Mouse (Mus musculus) right cerebral cortex, postnatal 10 days (tissue): ENCODE data around the gene Epha4.

ENCODE experiments used
- DNase-seq, 2 experiments: peaks; one replicate each; pipeline ENCODE4 v3.0.0; 2021; ENCODE audit warnings: low spot score in 2 of 2

The Epha4 gene

DNA sequence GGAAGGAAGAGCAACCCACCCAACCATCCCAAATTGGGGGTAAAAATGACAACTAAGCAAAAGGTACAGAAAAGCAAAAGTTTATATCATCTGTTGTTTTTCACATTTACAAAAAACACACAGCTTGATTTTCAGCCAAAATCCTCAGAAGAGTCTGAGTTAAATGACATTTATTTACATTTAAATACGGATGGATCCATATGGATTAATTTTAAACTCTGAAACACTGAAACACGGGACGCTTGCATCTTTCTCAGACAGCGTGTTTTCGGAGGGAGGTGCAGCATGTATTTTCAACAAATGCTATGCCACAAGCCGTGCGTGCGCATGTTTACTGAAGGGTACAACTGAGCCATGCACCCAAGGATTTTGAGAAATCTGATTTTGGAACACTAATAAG, 105.4 kb downstream of the Epha4 start:
- no peak for DNase-seq

DNA sequence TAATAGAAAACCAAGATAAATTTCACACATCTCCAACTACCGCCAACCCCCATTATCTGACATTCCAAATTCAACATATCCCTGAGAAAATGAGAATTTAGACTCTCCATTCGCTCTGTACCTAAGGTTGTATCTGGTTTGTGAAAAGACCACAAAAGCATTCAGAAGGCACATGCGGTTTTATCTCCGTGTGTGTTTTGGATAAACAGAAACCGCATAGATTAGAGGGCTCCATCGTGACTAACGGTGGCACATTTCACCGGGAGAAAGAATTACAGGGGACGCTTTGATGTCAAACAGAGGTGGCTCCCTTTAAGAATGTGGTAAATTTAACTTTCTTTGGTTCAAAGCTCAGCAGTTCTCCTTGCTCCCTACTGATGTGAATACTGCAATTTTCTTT, 107.5 kb downstream of the Epha4 start:
- DNase-seq: no peak

DNA sequence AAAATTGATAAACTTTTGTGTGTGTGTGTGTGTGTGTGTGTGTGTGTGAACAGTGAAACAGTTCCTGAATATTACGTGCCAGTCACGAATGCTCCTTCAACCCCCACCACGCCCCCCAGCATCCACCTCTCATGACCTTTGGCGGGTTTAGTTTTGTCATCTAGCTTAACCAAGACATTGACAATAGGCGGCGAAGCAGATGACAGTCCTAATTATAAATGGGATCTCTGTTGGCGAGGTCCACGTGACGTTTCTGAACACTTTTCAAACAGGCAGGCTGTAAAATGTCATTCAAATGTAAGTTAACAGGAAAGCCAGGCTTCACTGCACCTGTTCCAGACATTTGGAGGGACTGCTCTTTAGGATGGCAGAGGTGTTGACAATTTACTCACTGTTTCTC, 108.3 kb downstream of the Epha4 start:
- DNase-seq: peak in 1 of 2 experiments; percentile 42

DNA sequence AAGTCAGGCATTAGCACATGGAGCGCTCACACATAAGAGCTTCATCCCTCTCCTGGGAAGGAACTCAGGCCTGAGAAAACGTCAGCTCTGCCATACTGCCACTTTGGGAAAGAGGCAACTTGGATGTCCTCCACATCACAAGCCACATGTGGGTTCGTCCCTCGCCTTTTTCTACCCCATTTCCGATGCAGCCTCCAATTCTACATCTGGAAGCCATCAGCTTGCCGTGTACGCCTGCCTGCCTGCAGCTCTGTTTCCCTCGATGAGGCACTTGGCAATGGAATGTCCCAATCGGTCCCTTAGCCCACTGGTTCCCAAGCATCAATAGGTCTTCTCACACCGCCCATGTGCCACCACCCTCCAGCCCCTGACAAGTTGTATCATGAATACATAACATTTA, 110.4 kb downstream of the Epha4 start:
- DNase-seq: no peak

DNA sequence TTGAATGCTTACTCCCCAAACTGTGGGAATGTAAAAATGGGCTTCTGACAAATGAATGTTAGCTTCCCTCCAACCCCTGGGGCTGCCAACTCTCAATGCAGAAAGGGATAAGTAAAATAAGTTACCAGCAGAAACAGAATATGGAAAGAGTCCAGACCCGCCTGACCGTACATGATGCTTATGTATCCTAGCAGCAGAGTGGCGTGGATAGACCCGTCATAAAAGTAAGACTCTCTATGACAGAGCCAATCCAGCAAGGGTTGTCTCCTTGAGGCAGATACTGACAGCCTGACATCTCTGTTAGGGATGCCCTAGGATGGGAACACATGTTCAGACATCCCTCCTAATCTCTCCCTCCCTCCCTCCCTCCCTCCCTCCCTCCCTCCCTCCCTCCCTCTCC, 111.9 kb downstream of the Epha4 start:
- DNase-seq: peak in 1 of 2 experiments; percentile 44

DNA sequence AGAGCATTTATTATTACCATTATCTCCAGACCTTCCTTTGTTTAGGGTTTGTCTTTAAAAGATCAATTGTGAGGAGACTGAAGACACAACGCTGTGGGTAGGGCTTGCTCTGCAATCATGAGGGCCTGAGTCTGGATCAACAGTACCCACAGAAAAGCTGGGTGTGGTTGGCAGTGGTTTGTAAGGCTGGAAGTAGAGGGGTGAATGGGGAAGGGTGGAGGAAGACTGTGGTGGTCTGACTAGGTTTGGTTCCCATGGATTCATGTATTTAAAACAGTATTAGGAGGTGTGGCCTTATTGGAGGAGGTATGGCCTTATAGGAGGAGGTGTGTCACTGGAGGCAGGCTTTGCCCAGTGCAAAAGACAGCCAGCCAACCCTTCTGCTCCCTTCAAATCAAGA, 113.4 kb downstream of the Epha4 start:
- no peak for DNase-seq

DNA sequence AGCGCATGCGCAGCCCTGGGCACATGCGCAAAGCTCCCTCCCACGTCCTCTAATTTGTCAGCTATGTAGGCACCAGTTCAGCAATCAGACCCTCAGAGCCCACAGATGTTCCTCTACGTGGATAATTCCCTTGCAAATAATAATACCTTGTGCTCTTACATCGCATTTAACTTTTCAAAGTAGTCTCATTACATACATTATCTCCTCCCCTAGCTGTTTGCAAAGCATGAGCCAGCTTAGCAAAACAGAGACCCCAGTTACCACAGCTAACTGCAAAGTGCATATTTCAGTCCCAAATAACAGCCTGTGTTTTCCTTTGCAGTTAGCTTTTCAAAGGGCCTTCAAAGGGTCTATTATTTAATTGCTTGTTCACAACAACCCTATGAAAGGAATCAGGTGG, 123.3 kb downstream of the Epha4 start:
- no peak for DNase-seq

DNA sequence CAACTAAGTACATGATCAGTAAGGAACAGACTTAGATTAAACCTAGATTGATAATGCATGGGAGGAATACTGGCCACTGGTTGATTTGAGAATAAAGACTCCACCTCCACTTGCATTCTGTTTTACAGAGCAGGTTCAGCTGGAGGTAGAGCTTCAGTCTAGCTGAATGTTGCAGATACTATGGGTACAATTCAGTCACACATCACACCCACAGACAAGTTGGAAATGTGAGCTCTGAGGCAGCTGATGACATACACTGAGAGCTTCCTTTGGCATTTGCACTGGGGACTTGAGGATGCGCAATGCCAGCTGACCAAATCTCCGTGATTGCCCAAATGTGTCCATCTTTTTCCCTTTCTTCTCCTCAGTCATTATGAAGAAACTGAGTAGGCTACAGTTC, 125.8 kb downstream of the Epha4 start:
- DNase-seq: no peak

DNA sequence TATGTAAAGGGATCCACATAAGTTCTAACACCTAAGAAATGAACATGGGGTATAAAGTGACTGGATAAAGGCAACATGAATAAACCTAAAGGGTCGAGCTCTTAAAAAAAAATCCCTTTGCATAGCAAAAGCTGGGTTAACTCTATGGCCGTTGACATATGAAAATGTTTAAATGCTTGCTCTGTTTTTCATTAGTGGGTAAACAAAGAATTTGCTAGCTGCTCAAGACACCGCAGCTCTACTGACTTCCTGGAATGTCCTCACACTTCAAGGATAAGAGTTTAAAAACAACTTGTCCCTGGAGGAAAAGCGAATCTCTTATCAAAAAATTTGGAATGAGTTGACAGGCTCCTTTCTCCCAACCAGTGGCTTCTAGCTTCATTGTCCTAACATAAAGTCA, 126.3 kb downstream of the Epha4 start:
- DNase-seq: no peak

DNA sequence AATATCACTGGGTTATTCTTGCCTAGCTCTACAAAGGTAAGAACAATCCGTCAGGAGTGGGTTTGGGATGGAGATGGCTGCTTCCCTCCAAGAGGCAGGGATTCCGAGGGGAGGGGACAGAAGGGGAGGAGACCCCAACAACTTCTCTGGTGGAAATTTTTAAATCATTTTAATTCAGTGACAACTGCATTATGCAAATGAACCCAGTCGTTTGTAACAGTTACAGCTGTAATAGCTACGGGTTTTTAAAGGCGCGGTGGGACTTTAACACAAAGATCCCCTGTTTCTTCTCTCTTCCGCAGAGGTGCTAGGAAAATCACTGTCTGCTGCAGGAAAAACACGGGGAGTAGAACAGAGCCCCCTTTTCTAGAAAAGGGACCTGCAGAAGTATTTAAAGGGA, 129.3 kb downstream of the Epha4 start:
- DNase-seq: no peak

DNA sequence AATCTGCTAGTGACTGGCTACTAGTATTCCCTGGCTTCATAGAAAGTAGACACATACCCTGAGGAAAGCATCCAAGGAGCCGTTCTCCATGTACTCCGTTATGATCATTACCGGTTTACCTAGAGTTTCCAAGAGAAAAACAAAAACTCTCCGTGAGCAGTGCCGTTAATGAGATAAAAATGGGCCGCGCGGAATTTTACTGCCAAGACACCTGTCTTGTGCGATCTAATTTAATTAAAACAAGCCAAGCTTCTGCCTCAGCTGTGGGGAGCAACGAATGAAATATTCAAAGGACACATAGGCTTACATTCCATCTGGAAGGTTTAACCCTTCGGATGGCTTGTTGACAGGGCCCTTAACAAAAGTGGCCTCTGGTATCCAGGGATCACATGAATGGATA, 131.4 kb downstream of the Epha4 start:
- no peak for DNase-seq

DNA sequence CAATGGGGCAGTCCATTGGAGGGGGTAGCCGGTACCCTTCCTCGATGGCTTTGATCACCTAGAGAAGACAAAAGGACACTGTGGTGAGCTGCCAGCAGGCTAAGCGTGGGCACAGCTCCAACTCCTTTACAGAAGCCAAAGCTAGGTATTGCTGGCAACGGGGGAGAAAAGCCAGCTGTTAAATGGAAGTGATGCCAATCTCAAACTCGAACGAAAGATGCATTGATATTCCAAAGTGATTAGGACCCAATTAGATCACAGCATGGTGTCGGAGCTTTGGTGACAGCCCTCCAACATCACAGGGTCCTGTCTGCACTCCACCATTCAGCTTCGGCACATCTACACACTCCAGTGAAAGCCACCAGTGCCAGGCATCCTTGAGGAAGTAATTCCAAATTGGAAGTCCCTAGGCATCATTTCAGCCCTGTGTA, 137.3 kb downstream of the Epha4 start:
- no peak for DNase-seq

DNA sequence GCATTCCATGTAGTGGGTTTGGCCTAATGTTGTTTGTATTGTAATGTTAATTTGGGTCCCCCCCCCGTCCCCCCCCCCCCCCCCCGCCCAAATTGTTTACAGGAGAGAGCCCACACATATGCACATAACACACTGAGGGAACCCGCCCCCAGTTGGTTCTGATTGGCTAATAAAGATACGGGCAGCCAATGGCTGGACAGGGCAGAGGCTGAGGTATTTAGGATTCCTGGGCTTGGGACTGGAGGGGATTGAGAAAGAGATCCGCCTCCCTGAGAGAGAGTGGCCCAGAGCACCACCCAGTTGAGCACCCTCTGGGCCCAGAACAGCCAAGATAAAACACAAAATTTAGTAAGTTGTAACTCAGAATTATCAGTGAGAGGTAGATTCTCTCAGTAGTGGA, 140.8 kb downstream of the Epha4 start:
- no peak for DNase-seq

DNA sequence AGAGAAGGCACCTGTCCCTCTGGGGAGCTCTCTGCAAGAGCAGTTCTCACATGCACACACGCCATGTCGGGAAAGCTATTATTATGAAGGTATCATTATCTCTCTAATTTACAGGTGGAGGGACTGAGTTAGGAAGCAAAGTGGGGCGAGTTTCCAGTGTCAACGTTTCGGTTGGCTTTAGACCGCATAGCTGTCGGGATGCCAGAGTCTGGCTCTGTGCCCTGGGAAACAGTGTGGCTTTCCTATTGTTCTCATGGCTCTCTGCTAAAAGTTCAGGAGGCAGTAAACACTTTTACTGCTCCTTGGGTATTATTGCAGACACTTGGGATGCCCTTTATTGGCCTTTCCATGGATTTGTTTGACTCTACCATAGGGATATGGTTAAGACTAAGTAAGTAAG, 144.0 kb downstream of the Epha4 start:
- no peak for DNase-seq

DNA sequence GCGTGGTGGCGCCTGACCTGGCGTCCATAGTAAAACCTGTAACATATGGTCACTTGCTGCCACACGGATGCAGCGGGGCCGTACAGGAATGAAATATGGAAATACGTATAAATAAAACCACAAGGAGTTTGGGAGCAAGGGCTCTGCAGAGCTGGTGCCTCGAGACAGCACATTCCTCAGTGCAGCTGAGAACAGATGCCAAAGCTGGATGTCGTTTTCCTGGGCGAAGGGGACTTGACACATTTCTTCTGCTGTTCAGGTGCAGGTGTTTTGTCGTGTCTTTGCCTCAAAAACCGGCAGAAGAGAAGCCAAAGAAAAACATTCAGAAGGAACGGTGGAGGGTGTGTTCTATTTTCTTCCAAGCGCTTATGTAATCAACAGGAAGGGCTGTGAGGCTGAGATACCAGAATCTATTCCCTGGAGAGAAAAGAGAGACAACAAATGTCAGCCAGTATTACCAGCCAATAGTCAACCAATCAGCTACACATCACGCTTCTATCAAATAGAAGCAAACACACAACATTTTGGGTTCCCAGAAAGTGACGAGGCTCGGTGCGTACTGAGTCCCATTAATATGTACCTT, 145.5 kb downstream of the Epha4 start:
- DNase-seq: no peak

DNA sequence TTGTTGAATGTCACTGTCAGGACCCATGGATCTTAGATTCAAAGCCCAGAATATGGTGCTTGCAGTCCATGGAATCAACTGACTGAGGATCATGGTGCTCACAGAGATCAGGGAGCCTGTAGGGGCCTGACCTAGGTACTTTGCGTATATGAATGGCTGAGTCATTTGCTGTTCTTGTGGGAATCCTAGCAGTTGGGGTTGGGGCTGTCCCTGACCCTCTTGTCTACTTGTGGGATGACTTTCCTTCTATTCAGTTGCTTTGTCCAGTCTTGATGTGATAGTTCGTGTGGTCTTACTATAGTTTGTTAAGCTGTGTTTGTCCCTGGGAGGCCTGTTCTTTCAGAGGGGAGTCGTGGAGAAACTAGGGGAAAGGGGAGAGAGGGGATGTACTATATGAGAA, 149.0 kb downstream of the Epha4 start:
- no peak for DNase-seq

DNA sequence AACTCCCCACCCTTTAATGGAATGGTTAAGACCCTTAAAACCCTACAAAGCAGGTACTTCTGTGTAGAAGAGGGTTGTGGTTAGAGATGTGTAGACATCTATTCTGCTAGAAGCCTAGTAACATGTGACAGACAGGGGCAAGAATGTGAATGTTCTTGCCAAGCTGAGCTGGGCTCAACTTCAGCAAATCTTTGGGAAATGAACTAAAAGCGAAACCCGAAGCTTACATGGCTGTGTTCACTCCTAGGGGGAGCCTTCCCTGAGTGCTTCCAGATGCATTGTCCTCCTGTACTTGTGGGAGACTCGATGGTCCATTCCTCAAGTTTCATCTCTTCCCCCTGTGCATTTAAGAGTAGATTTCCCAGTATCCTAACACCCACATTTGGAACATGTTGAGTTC, 150.3 kb downstream of the Epha4 start:
- DNase-seq: no peak

DNA sequence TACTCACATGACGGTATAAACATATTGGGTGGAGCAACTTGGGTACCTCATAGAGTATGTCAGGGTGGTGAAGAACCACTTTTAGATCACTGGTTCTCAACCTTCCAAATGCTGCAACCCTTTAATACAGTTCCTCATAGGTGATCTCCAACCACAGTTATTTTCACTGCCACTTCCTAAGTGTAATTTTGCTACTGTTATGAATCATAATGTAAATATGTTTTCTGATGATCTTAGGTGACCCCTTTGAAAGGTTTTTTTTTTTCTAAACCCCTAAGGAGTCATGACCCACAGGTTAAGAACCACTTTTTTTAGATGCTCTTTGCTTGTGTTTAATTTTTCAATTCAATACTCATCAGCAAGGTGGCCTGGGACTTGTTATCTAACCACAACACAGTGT, 151.0 kb downstream of the Epha4 start:
- DNase-seq: no peak

DNA sequence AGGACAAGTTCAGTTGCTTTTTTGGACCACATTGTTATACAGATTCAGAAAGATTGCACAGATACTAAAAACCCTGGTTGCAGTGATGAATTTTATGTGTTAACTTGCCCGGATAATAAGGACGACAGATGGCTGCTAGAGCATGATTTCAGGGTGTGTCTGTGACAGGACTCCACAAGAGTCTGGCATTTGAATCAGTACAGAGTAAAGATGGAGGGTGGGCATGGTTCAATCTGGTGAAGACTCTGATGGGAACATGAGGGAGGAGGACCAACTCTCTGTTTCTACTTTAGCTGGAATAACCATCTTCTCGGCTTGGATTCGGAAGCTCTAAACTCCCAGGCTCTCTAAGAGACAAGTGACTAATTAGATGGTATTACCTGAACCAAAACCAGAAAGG, 168.4 kb downstream of the Epha4 start:
- no peak for DNase-seq

DNA sequence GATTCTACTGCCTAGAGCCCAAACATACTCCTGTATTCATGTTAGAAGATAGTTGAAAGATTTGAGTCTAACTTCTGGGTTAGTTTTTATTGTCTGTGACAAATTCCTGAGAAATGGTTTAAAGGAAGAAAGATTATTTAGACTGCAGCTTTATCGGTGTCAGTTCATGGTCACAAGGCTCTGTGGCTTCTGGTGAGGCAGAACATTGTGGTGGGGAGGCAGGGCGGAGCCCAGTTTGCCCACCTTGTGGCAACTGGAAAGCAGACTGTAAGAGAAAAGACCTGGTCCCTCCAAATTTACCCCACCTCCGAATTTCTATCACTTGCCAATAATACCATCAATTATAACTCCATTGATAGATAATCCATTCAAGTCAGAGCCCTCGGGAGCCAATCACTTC, 171.1 kb downstream of the Epha4 start:
- DNase-seq: no peak

DNA sequence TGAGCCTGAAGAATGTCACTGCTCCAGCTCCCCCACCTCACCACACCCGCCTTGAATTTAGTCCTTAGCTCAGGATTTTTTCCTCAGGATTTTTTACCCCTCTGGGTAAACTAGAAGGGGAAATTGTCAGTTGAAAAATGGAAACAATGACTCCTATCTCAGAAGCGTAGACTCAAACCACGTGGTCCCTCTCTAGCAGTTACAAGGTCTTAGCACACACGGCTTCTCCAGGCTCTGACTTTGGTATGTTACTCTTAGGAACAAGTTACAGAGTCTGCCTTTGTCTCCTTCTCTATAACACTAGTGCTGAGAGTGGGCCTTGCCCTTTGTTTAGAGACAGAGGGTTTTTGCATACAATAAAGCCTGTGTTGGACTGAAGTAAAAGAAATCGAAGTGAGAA, 175.2 kb downstream of the Epha4 start:
- no peak for DNase-seq

DNA sequence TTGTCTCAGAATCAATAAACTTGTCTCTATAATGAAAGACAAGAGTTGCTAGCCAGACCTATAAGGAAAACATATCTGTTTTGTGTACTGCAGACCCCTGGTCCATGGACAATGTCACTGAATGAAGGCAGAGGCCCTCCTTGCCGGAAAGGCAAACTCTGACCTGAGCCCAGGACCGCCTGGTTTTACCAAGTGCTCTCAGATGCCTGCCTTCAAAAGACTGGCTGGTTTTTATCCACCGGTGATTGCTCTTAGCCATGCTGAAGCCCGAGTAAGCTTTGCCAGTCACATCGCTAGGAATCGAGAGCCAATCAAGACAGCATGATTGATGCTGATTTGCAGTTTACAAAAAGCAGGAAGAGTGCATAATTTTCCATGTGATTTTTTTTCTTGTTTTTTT, 176.5 kb downstream of the Epha4 start:
- no peak for DNase-seq

DNA sequence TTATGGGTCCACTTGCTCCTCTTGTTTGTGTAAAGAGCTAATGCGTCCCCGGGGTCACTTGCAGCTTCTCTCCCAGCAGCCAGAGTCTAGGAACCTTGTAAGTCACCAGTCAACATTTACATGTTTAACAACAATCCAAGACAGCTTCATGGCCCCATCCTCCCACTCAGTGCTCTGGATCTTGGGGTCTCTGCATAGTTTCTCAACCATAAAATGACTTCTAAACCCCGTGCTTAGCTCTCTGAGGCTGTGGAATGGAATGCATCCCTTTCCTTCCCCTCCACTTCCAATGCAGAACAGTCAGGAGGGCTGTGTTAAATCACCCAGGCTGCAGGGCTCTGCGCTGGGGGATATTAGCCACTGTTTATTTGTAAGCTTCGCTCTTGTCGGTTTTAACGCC, 178.0 kb downstream of the Epha4 start:
- DNase-seq: no peak

DNA sequence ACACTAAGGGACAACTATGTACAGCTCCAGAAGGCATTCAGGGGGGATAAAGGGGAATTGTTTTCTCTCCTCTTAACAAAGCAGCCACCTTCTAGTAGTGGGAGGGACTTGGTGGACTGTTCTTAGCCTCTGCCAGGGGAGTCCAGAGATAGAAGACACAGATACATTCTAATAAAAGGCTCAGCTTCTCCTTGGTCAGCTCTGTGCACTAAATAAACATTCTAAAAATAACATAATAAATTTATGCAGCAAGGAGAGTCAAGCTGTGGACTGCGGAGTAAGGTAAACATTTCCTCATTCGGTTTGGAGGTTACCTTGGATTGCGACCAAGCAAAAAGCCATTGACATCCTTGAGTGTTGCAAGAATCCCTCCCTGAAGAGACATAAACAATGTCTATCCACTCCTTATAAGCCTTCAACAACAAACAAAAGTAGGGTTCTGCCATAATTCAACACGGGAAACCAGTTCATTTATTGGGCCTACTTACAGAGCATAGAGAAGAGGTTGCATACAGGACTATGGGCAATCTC, 196.2 kb downstream of the Epha4 start:
- no peak for DNase-seq
